Mouse (Mus musculus) embryonic facial prominence, embryonic 11.5 days (tissue): ENCODE results near the gene Gm21987. TPM values are rescaled to one million over a fixed set of nuclear protein-coding genes. Genes with fewer than 3 reads are reported as not detected.

ENCODE experiments used
- ATAC-seq: fragments of 200-750 bp; cut with Nextera tagmentation; replicated peaks from 2 replicates; pipeline ENCODE4 v1.8.0; 2017; ENCODE audit warnings: low read depth; ENCODE audit not compliant: insufficient number of reproducible peaks, low FRiP score, low TSS enrichment
- DNase-seq: peaks from one replicate; pipeline ENCODE4 v3.0.0-alpha.2; 2015; ENCODE audit warnings: low spot score
- H3K27ac ChIP-seq: fragments of 300-500 bp; sonication (generic); replicated peaks from 2 replicates; pipeline ENCODE4 v1.5.1; 2014; ENCODE audit warnings: mild to moderate bottlenecking, low read depth, low read length, control low read depth
- H3K27me3 ChIP-seq: fragments of 300-500 bp; sonication (generic); 2 replicates; pipeline ENCODE4 v1.6.1; 2014; ENCODE audit warnings: mild to moderate bottlenecking, low read length, moderate library complexity, mixed read lengths; ENCODE audit not compliant: control insufficient read depth, insufficient read depth
- H3K36me3 ChIP-seq: fragments of 300-500 bp; sonication (generic); replicated peaks from 2 replicates; pipeline ENCODE4 v1.6.1; 2014; ENCODE audit warnings: low read depth, mild to moderate bottlenecking, low read length, moderate library complexity, mixed read lengths; ENCODE audit not compliant: control insufficient read depth, insufficient read depth
- H3K4me1 ChIP-seq: fragments of 300-500 bp; sonication (generic); 2 replicates; pipeline ENCODE4 v1.6.1; 2014; ENCODE audit warnings: low read length, mixed read lengths; ENCODE audit not compliant: control insufficient read depth, insufficient read depth
- H3K4me2 ChIP-seq: fragments of 300-500 bp; sonication (generic); 2 replicates; pipeline ENCODE4 v1.6.1; 2014; ENCODE audit warnings: low read depth, mild to moderate bottlenecking, control low read depth, low read length, moderate library complexity
- H3K4me3 ChIP-seq: fragments of 300-500 bp; sonication (generic); 2 replicates; pipeline ENCODE4 v1.5.1; 2014; ENCODE audit warnings: low read depth, low read length, control low read depth
- H3K9ac ChIP-seq: fragments of 300-500 bp; sonication (generic); replicated peaks from 2 replicates; pipeline ENCODE4 v1.6.1; 2014; ENCODE audit warnings: mild to moderate bottlenecking, control low read depth, low read length
- H3K9me3 ChIP-seq: fragments of 300-500 bp; sonication (generic); replicated peaks from 2 replicates; pipeline ENCODE4 v1.6.1; 2016; ENCODE audit warnings: mild to moderate bottlenecking, low read length, inconsistent platforms, mixed read lengths; ENCODE audit not compliant: control insufficient read depth
- WGBS: fragments of 180-500 bp; shearing (Covaris S2); extraction: QIAGEN DNeasy Blood & Tissue Kit; methylation state at CpG from one replicate; pipeline ENCODE4 v1.1.7; 2014; 5-methylcytosine and 5-hydroxymethylcytosine counted together
- polyA plus RNA-seq: library from polyadenylated mRNA; unstranded; fragments of >200 nt; fragmentation: Nextera tagmentation; extraction: Ambion mirVana; gene quantifications from 2 replicates; pipeline ENCODE4 v1.2.1, GENCODE M21; 2014

Gm21987 gene
- polyA plus RNA-seq = 0.69 TPM in 1 of 2 replicates, not detected in the other

- H3K4me2 ChIP-seq = peak within 1 kb of the TSS; percentile 41
- H3K36me3 ChIP-seq = no peaks in the 10 kb centered on the region; the same call in 1 of the 2 replicates
- peak within 1 kb of the TSS; percentile 23 for H3K27ac ChIP-seq
- peak within 1 kb of the TSS; percentile 75 for H3K9ac ChIP-seq
- 0 out of 2 replicates have a peak, but pooled peaks cover 2% of the 10 kb centered on the region for H3K4me1 ChIP-seq
- H3K4me3 ChIP-seq = peak within 1 kb of the TSS; percentile 66
- peak; percentile 94 for ATAC-seq
- no peaks in the 10 kb centered on the region for H3K9me3 ChIP-seq
- DNase-seq = peak; percentile 96
- 3% methylated on average over 35 of the region's 35 CpGs for WGBS
- no peaks in the 10 kb centered on the region for H3K27me3 ChIP-seq
These were observed at the start of gene Gm21987, which contains the start of gene Cox17 for GRCm38 (mm10) chr16:38346529-38347325. Gm21987 (plus strand) TSS chr16:38347040. Cox17 (plus strand) TSS chr16:38346991.

- Histone ChIP-seq H3K4me2 (no peak overlapping the region), H3K4me1 (no peaks in the 10 kb centered on the region), H3K27me3 (no peaks in the 10 kb centered on the region), H3K9me3 (no peaks in the 10 kb centered on the region), H3K27ac (no peak overlapping the region), H3K36me3 (no peaks in the 10 kb centered on the region), H3K4me3 (no peak overlapping the region), H3K9ac (no peak overlapping the region)
- no peak for DNase-seq
- no peak for ATAC-seq
- WGBS = 84% methylated on average over 6 of the region's 6 CpGs
These were observed 48.4 kb upstream of the Gm21987 start for GRCm38 (mm10) chr16:38298410-38298809.

- Histone ChIP-seq H3K4me2 (no peak overlapping the region), H3K36me3 (no peaks in the 10 kb centered on the region), H3K9me3 (no peaks in the 10 kb centered on the region), H3K27me3 (no peaks in the 10 kb centered on the region), H3K27ac (no peak overlapping the region), H3K4me3 (no peak overlapping the region), H3K4me1 (no peaks in the 10 kb centered on the region; the same call in 1 of the 2 replicates), H3K9ac (no peak overlapping the region)
- WGBS = 88% methylated on average over 13 of the region's 13 CpGs
- DNase-seq (no peak), ATAC-seq (no peak)
These were observed 44.5 kb upstream of the Gm21987 start for GRCm38 (mm10) chr16:38302367-38302766.

GRCm38 (mm10) chr16:38304460-38305194 lies 42.2 kb upstream of the Gm21987 start:
- Histone ChIP-seq H3K27ac (no peak overlapping the region), H3K27me3 (no peaks in the 10 kb centered on the region), H3K9ac (no peak overlapping the region), H3K4me1 (no peaks in the 10 kb centered on the region; the same call in 1 of the 2 replicates), H3K4me3 (no peak overlapping the region), H3K9me3 (no peaks in the 10 kb centered on the region), H3K36me3 (no peaks in the 10 kb centered on the region), H3K4me2 (no peak overlapping the region)
- DNase-seq (no peak), ATAC-seq (no peak)
- 73% methylated on average over 17 of the region's 17 CpGs for WGBS

GRCm38 (mm10) chr16:38306571-38307220 lies 40.1 kb upstream of the Gm21987 start:
- H3K4me3 ChIP-seq = no peak overlapping the region
- DNase-seq (no peak), ATAC-seq (peak; percentile 39; the same call in 1 of the 2 replicates)
- H3K27me3 ChIP-seq = no peaks in the 10 kb centered on the region
- no peak overlapping the region for H3K27ac ChIP-seq
- WGBS = 47% methylated on average over 18 of the region's 18 CpGs
- no peaks in the 10 kb centered on the region for H3K36me3 ChIP-seq
- H3K4me1 ChIP-seq = no peaks in the 10 kb centered on the region; the same call in 1 of the 2 replicates
- no peak overlapping the region for H3K4me2 ChIP-seq
- no peak overlapping the region for H3K9ac ChIP-seq
- no peaks in the 10 kb centered on the region for H3K9me3 ChIP-seq

GRCm38 (mm10) chr16:38307221-38307605 lies 39.6 kb upstream of the Gm21987 start:
- Histone ChIP-seq H3K4me3 (no peak overlapping the region), H3K36me3 (no peaks in the 10 kb centered on the region), H3K27me3 (no peaks in the 10 kb centered on the region), H3K4me2 (no peak overlapping the region), H3K4me1 (no peaks in the 10 kb centered on the region; the same call in 1 of the 2 replicates), H3K9ac (no peak overlapping the region), H3K9me3 (no peaks in the 10 kb centered on the region), H3K27ac (no peak overlapping the region)
- DNase-seq = no peak
- ATAC-seq = peak; percentile 81
- 34% methylated on average over 5 of the region's 5 CpGs for WGBS

- Histone ChIP-seq H3K27me3 (no peaks in the 10 kb centered on the region), H3K4me1 (no peaks in the 10 kb centered on the region; the same call in 1 of the 2 replicates), H3K4me2 (no peak overlapping the region), H3K4me3 (no peak overlapping the region), H3K9ac (no peak overlapping the region), H3K9me3 (no peaks in the 10 kb centered on the region), H3K27ac (no peak overlapping the region), H3K36me3 (no peaks in the 10 kb centered on the region)
- DNase-seq (no peak), ATAC-seq (no peak)
- 49% methylated on average over 7 of the region's 7 CpGs for WGBS
These were observed 39.2 kb upstream of the Gm21987 start for GRCm38 (mm10) chr16:38307651-38308050.
